Mouse (Mus musculus): ENCODE measurements at regions not wholly inside any gene's neighbourhood (a gene's known extent, or its start where the extent isn't known, plus 50 kb on each side); places are given as distances from the start of the nearest gene placed in this dataset.

- no peak for TF ChIP-seq CTCF (IDR thresholded peaks at IDR 0.05; ENCODE audit: low read depth, low read length)
- TF ChIP-seq POLR2A (IDR thresholded peaks at IDR 0.05; ENCODE audit: extremely low read depth, insufficient read depth, low read length): no peak
- H3K4me1 ChIP-seq (ENCODE audit: control insufficient read depth, insufficient read depth, low read length): no peaks in the 10 kb centered on the region
- no peak for DNase-seq (ENCODE audit: extremely low read depth, low read depth, low spot score)
- H3K36me3 ChIP-seq (ENCODE audit: control insufficient read depth, insufficient read depth, low read length): no peaks in the 10 kb centered on the region
- H3K4me3 ChIP-seq (ENCODE audit: insufficient read depth, low read depth, low read length): no peak overlapping the region
- H3K9ac ChIP-seq (ENCODE audit: low read depth, low read length): no peak overlapping the region
- no peaks in the 10 kb centered on the region for H3K27me3 ChIP-seq (ENCODE audit: control insufficient read depth, insufficient read depth, low read length)
- 33% methylated on average over 1 of the region's 1 CpGs for WGBS
- H3K79me2 ChIP-seq (ENCODE audit: control insufficient read depth, insufficient read depth, low read length): no peaks in the 10 kb centered on the region
- H3K27ac ChIP-seq (replicated peaks; ENCODE audit: insufficient read depth, low read depth, low read length): no peak overlapping the region
These were observed 132.9 kb downstream of the Atxn7l3b start for GRCm38 (mm10) chr10:112795938-112796337.

GRCm38 (mm10) chr10:112795473-112795872, 133.3 kb downstream of the Atxn7l3b start:
- Histone ChIP-seq H3K27ac (replicated peaks; ENCODE audit: insufficient read depth, low read depth, low read length) (no peak overlapping the region), H3K9ac (ENCODE audit: low read depth, low read length) (no peak overlapping the region), H3K4me3 (ENCODE audit: insufficient read depth, low read depth, low read length) (no peak overlapping the region), H3K4me1 (ENCODE audit: control insufficient read depth, insufficient read depth, low read length) (no peaks in the 10 kb centered on the region), H3K36me3 (ENCODE audit: control insufficient read depth, insufficient read depth, low read length) (no peaks in the 10 kb centered on the region), H3K79me2 (ENCODE audit: control insufficient read depth, insufficient read depth, low read length) (no peaks in the 10 kb centered on the region), H3K27me3 (ENCODE audit: control insufficient read depth, insufficient read depth, low read length) (no peaks in the 10 kb centered on the region)
- DNase-seq (ENCODE audit: extremely low read depth, low read depth, low spot score): no peak
- TF ChIP-seq POLR2A (IDR thresholded peaks at IDR 0.05; ENCODE audit: extremely low read depth, insufficient read depth, low read length) (no peak), CTCF (IDR thresholded peaks at IDR 0.05; ENCODE audit: low read depth, low read length) (no peak)
- WGBS: 84% methylated on average over 1 of the region's 1 CpGs

DNA sequence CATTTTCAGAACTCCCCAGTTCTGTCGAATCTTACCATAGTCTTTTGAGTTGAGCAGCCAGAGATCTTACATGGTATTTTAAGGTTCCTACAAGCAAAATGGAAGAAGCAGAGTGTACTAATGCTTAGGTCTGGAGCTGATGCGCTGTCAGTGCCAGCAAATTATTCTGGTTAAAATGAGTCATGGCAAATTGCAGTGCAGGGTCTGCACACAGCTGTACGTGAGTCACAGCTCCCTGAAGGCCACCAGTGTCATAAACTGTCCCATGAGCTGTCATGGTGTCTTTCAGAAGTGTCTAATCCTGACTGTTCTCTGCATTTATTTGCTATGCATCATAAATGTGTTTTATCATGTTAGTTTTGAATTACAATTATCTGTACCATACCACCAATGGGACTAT, 140.6 kb downstream of the Atxn7l3b start:
- Histone ChIP-seq H3K36me3 (ENCODE audit: control insufficient read depth, insufficient read depth, low read length) (no peaks in the 10 kb centered on the region), H3K9ac (ENCODE audit: low read depth, low read length) (no peak overlapping the region), H3K27ac (replicated peaks; ENCODE audit: insufficient read depth, low read depth, low read length) (no peak overlapping the region), H3K79me2 (ENCODE audit: control insufficient read depth, insufficient read depth, low read length) (no peaks in the 10 kb centered on the region), H3K4me3 (ENCODE audit: insufficient read depth, low read depth, low read length) (no peak overlapping the region), H3K4me1 (ENCODE audit: control insufficient read depth, insufficient read depth, low read length) (no peaks in the 10 kb centered on the region), H3K27me3 (ENCODE audit: control insufficient read depth, insufficient read depth, low read length) (no peaks in the 10 kb centered on the region)
- no peak for DNase-seq (ENCODE audit: extremely low read depth, low read depth, low spot score)
- 72% methylated on average over 3 of the region's 3 CpGs for WGBS
- no peak for TF ChIP-seq CTCF (IDR thresholded peaks at IDR 0.05; ENCODE audit: low read depth, low read length)
- TF ChIP-seq POLR2A (IDR thresholded peaks at IDR 0.05; ENCODE audit: extremely low read depth, insufficient read depth, low read length): no peak

DNA sequence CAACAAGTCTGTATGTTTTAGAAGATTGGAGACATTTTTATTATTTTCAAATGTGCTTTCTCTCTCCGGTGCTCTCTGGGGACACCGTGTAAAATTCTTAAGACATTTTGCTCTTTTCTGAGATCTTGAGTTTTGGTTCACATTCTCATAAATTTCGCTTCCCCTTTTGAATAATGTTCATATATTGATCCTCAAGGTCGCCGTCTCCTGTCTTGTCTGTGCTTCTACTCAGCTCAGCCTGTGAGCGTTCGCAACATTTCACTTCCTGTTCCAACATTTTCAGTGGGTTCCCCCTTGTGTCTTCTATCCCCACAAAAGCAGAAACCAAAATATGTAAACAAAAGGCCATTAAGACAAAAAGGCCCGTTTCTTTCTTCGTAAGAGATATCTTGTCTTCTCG, 154.5 kb downstream of the Atxn7l3b start:
- Histone ChIP-seq H3K27ac (replicated peaks; ENCODE audit: insufficient read depth, low read depth, low read length) (no peak overlapping the region), H3K36me3 (ENCODE audit: control insufficient read depth, insufficient read depth, low read length) (no peaks in the 10 kb centered on the region), H3K9ac (ENCODE audit: low read depth, low read length) (no peak overlapping the region), H3K4me1 (ENCODE audit: control insufficient read depth, insufficient read depth, low read length) (no peaks in the 10 kb centered on the region), H3K27me3 (ENCODE audit: control insufficient read depth, insufficient read depth, low read length) (no peaks in the 10 kb centered on the region), H3K4me3 (ENCODE audit: insufficient read depth, low read depth, low read length) (no peak overlapping the region), H3K79me2 (ENCODE audit: control insufficient read depth, insufficient read depth, low read length) (no peaks in the 10 kb centered on the region)
- no peak for DNase-seq (ENCODE audit: extremely low read depth, low read depth, low spot score)
- whole genome bisulfite sequencing: 85% methylated on average over 10 of the region's 10 CpGs
- no peak for TF ChIP-seq POLR2A (IDR thresholded peaks at IDR 0.05; ENCODE audit: extremely low read depth, insufficient read depth, low read length)
- no peak for TF ChIP-seq CTCF (IDR thresholded peaks at IDR 0.05; ENCODE audit: low read depth, low read length)

GRCm38 (mm10) chr10:112746683-112747082, 182.1 kb downstream of the Atxn7l3b start:
- Histone ChIP-seq H3K27ac (replicated peaks; ENCODE audit: insufficient read depth, low read depth, low read length) (no peak overlapping the region), H3K9ac (ENCODE audit: low read depth, low read length) (no peak overlapping the region), H3K79me2 (ENCODE audit: control insufficient read depth, insufficient read depth, low read length) (no peaks in the 10 kb centered on the region), H3K27me3 (ENCODE audit: control insufficient read depth, insufficient read depth, low read length) (no peaks in the 10 kb centered on the region), H3K4me3 (ENCODE audit: insufficient read depth, low read depth, low read length) (no peak overlapping the region), H3K4me1 (ENCODE audit: control insufficient read depth, insufficient read depth, low read length) (no peaks in the 10 kb centered on the region), H3K36me3 (ENCODE audit: control insufficient read depth, insufficient read depth, low read length) (no peaks in the 10 kb centered on the region)
- DNase-seq (ENCODE audit: extremely low read depth, low read depth, low spot score): no peak
- 37% methylated on average over 1 of the region's 1 CpGs for WGBS
- TF ChIP-seq CTCF (IDR thresholded peaks at IDR 0.05; ENCODE audit: low read depth, low read length): no peak
- TF ChIP-seq POLR2A (IDR thresholded peaks at IDR 0.05; ENCODE audit: extremely low read depth, insufficient read depth, low read length): no peak

DNA sequence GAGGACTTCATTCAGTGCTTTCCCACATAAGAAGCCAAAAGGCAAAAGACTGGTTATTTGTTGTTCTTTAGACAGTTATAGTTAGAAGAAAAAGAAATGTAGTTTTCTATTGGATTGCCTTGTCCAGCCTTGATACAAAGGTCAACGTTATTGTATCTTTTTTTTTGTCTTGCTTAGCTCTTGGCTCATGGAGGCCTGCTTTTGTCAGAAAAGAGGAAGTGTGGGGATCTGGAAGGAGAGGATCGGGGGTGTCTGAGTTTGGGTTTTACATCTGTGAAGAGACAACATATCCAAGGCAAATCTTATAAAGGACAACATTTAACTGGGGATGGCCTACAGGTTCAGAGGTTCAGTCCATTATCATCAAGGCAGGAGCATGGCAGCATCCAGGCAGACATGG, 185.3 kb downstream of the Atxn7l3b start:
- Histone ChIP-seq H3K27me3 (ENCODE audit: control insufficient read depth, insufficient read depth, low read length) (no peaks in the 10 kb centered on the region), H3K36me3 (ENCODE audit: control insufficient read depth, insufficient read depth, low read length) (no peaks in the 10 kb centered on the region), H3K4me3 (ENCODE audit: insufficient read depth, low read depth, low read length) (no peak overlapping the region), H3K79me2 (ENCODE audit: control insufficient read depth, insufficient read depth, low read length) (no peaks in the 10 kb centered on the region), H3K27ac (replicated peaks; ENCODE audit: insufficient read depth, low read depth, low read length) (no peak overlapping the region), H3K9ac (ENCODE audit: low read depth, low read length) (no peak overlapping the region), H3K4me1 (ENCODE audit: control insufficient read depth, insufficient read depth, low read length) (no peaks in the 10 kb centered on the region)
- no peak for DNase-seq (ENCODE audit: extremely low read depth, low read depth, low spot score)
- TF ChIP-seq CTCF (IDR thresholded peaks at IDR 0.05; ENCODE audit: low read depth, low read length): no peak
- no peak for TF ChIP-seq POLR2A (IDR thresholded peaks at IDR 0.05; ENCODE audit: extremely low read depth, insufficient read depth, low read length)
- 63% methylated on average over 2 of the region's 2 CpGs for WGBS

All from liver, adult 2 months (tissue).